In the genomic region with DNA sequence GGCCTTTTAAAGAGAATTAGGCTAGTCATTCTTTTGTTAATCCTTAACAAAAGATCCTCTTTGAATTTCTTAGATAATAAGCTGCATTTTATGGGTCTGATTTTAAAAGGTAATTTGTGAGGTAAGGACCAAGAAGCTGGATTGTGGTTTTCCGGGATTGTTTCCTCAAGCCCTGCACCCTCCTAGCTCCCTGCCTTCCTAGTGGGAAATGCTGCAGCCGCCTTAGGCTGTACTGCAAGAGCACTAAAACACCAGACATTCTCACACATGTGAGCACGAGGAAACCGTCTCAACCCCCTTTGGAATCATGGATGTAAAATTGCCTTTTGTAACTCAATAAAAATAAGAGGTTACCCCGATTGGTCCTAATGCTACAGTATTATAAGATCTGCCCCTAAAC, we compare ENCODE assay signal across 8 mouse cellular contexts. TPM values are rescaled to one million over a fixed set of nuclear protein-coding genes. Genes with fewer than 3 reads are reported as not detected.
DNase-seq lines count a peak whose midpoint lies in the region; ATAC-seq lines count a peak whose summit lies in the region.

No protein-coding gene starts in this region.

- peak overlapping the region; percentile 9; the same call in 1 of the 2 replicates for H3K4me3 ChIP-seq in brown adipose tissue, adult 24 weeks (ENCODE audit: insufficient read depth, low read depth, low read length)
- peak overlapping the region; percentile 84 for H3K4me3 ChIP-seq in forebrain, embryonic 15.5 days
- H3K4me3 ChIP-seq in intestine, embryonic 16.5 days (ENCODE audit: low read length): no peak overlapping the region
- peak overlapping the region; percentile 92 for H3K4me3 ChIP-seq in midbrain, embryonic 10.5 days

- H3K9ac ChIP-seq in forebrain, embryonic 15.5 days (replicated peaks): peak overlapping the region; percentile 91
- no peak overlapping the region for H3K9ac ChIP-seq in intestine, embryonic 16.5 days (ENCODE audit: low read depth, low read length)

- no peak for ATAC-seq in forebrain, embryonic 15.5 days (replicated peaks)
- ATAC-seq in intestine, embryonic 16.5 days: no peak

- peaks cover 2% of the 10 kb centered on the region for H3K4me1 ChIP-seq in brown adipose tissue, adult 24 weeks (ENCODE audit: control insufficient read depth, insufficient read depth, insufficient read length, low read length)
- H3K4me1 ChIP-seq in forebrain, embryonic 15.5 days: peaks cover 18% of the 10 kb centered on the region
- H3K4me1 ChIP-seq in intestine, embryonic 16.5 days (ENCODE audit: control insufficient read depth, insufficient read depth, low read length): peaks cover 7% of the 10 kb centered on the region; the same call in 1 of the 2 replicates
- H3K4me1 ChIP-seq in midbrain, embryonic 10.5 days: peaks cover 26% of the 10 kb centered on the region

- 6% methylated on average over 5 of the region's 5 CpGs for WGBS in forebrain, embryonic 15.5 days
- WGBS in intestine, embryonic 16.5 days: 33% methylated on average over 5 of the region's 5 CpGs
- 13% methylated on average over 5 of the region's 5 CpGs for WGBS in midbrain, embryonic 10.5 days

- H3K27me3 ChIP-seq in forebrain, embryonic 15.5 days: no peaks in the 10 kb centered on the region
- H3K27me3 ChIP-seq in intestine, embryonic 16.5 days (replicated peaks; ENCODE audit: control insufficient read depth, insufficient read depth, low read length): no peaks in the 10 kb centered on the region
- H3K27me3 ChIP-seq in midbrain, embryonic 10.5 days (ENCODE audit: low read depth, poor library complexity, severe bottlenecking): no peaks in the 10 kb centered on the region

- H3K27ac ChIP-seq in brown adipose tissue, adult 24 weeks (replicated peaks; ENCODE audit: low read depth, low read length): 0 out of 2 replicates have a peak overlapping the region, but pooled peaks have one; percentile 8
- peak overlapping the region; percentile 100 for H3K27ac ChIP-seq in forebrain, embryonic 15.5 days (replicated peaks)
- no peak overlapping the region for H3K27ac ChIP-seq in intestine, embryonic 16.5 days (ENCODE audit: low read length)
- peak overlapping the region; percentile 99 for H3K27ac ChIP-seq in midbrain, embryonic 10.5 days (replicated peaks)

- peak; percentile 6 for DNase-seq in lung, postnatal 10 days
- no peak for DNase-seq in lung, adult 18-20 months
- DNase-seq in midbrain, embryonic 10.5 days (ENCODE audit: low spot score): peak; percentile 23
- no peak for DNase-seq in ovary, postnatal 14 days (ENCODE audit: low spot score)
- no peak for DNase-seq in spleen, adult 18-20 months

- peak overlapping the region; percentile 67 for H3K4me2 ChIP-seq in forebrain, embryonic 15.5 days (replicated peaks)
- H3K4me2 ChIP-seq in intestine, embryonic 16.5 days (ENCODE audit: low read depth, low read length): peak overlapping the region; percentile 5; the same call in 1 of the 2 replicates

- H3K9me3 ChIP-seq in forebrain, embryonic 15.5 days: no peaks in the 10 kb centered on the region
- no peaks in the 10 kb centered on the region for H3K9me3 ChIP-seq in intestine, embryonic 16.5 days (ENCODE audit: control insufficient read depth, low read length)
- H3K9me3 ChIP-seq in midbrain, embryonic 10.5 days (replicated peaks): no peaks in the 10 kb centered on the region

- H3K36me3 ChIP-seq in forebrain, embryonic 15.5 days: no peaks in the 10 kb centered on the region
- no peaks in the 10 kb centered on the region for H3K36me3 ChIP-seq in intestine, embryonic 16.5 days (ENCODE audit: control insufficient read depth, insufficient read depth, low read length)
- peaks cover 7% of the 10 kb centered on the region; the same call in 1 of the 2 replicates for H3K36me3 ChIP-seq in midbrain, embryonic 10.5 days

RNA-seq across cellular contexts. Expression of a gene that starts 1.6 kb away (rescaled TPM):
- 7.0 and 8.2 TPM in 2 replicates for polyA plus RNA-seq in brown adipose tissue, adult 24 weeks (2012; ENCODE audit: insufficient read depth, insufficient read length, missing spikeins)
- 143 and 154 TPM in 2 replicates for polyA plus RNA-seq in forebrain, embryonic 15.5 days (2015; fragmentation: Nextera tagmentation; extraction: Ambion mirVana)
- polyA plus RNA-seq in intestine, embryonic 16.5 days (2015; fragmentation: Nextera tagmentation; extraction: Ambion mirVana): 43.4 and 46.5 TPM in 2 replicates
- polyA plus RNA-seq in midbrain, embryonic 10.5 days (2016; fragmentation: Nextera tagmentation; extraction: Ambion mirVana): 116 and 122 TPM in 2 replicates

Comparison
In these comparisons a context has a peak if more than half of its experiments do, and no peak if none do; other contexts are left out.
1. DNase-seq: peak in lung, postnatal 10 days (single experiment) and midbrain, embryonic 10.5 days (single experiment); none in lung, adult 18-20 months (0 of 2), ovary, postnatal 14 days (single experiment) and spleen, adult 18-20 months (0 of 2).